Mouse (Mus musculus): ENCODE results near the gene Zfp683. TPM values are rescaled to one million over a fixed set of nuclear protein-coding genes. Genes with fewer than 3 reads are reported as not detected.
A peak's percentile ranks its signal among the peaks of the same experiment; 100 is the strongest.

The Zfp683 gene
- polyA plus RNA-seq, 1 experiment from 2014 or later = not detected

- DNase-seq (ENCODE audit: low spot score) (no peak), ATAC-seq (ENCODE audit: low read depth) (no peak)
- peaks cover 4% of the 10 kb centered on the region; the same call in 1 of the 2 replicates for H3K9me3 ChIP-seq (ENCODE audit: control insufficient read depth, low read length)
- no peak overlapping the region for H3K9ac ChIP-seq (ENCODE audit: low read depth, low read length)
- no peak overlapping the region for H3K4me2 ChIP-seq (ENCODE audit: low read depth, low read length)
- peaks cover 9% of the 10 kb centered on the region for H3K27me3 ChIP-seq (replicated peaks; ENCODE audit: control insufficient read depth, insufficient read depth, low read length)
- no peaks in the 10 kb centered on the region for H3K36me3 ChIP-seq (ENCODE audit: control insufficient read depth, insufficient read depth, low read length)
- H3K4me3 ChIP-seq (ENCODE audit: low read depth, low read length) = no peak overlapping the region
- H3K4me1 ChIP-seq (ENCODE audit: control insufficient read depth, insufficient read depth, low read length) = peaks cover 6% of the 10 kb centered on the region; the same call in 1 of the 2 replicates
- H3K27ac ChIP-seq (replicated peaks; ENCODE audit: low read depth, low read length) = no peak overlapping the region
- 81% methylated on average over 4 of the region's 4 CpGs for WGBS
These were observed 27.0 kb downstream of the Zfp683 start for GRCm38 (mm10) chr4:134080674-134081073.

- peak overlapping the region; percentile 44 for H3K4me3 ChIP-seq (ENCODE audit: low read depth, low read length)
- under 1% methylated on average over 40 of the region's 41 CpGs for WGBS
- H3K9me3 ChIP-seq (ENCODE audit: control insufficient read depth, low read length) = peaks cover 4% of the 10 kb centered on the region; the same call in 1 of the 2 replicates
- no peak overlapping the region for H3K27ac ChIP-seq (replicated peaks; ENCODE audit: low read depth, low read length)
- peaks cover 9% of the 10 kb centered on the region for H3K27me3 ChIP-seq (replicated peaks; ENCODE audit: control insufficient read depth, insufficient read depth, low read length)
- peak overlapping the region; percentile 34 for H3K9ac ChIP-seq (ENCODE audit: low read depth, low read length)
- no peaks in the 10 kb centered on the region for H3K36me3 ChIP-seq (ENCODE audit: control insufficient read depth, insufficient read depth, low read length)
- H3K4me2 ChIP-seq (ENCODE audit: low read depth, low read length) = peak overlapping the region; percentile 87
- DNase-seq (ENCODE audit: low spot score) (peak; percentile 86), ATAC-seq (ENCODE audit: low read depth) (peak; percentile 93)
- peaks cover 6% of the 10 kb centered on the region; the same call in 1 of the 2 replicates for H3K4me1 ChIP-seq (ENCODE audit: control insufficient read depth, insufficient read depth, low read length)
These were observed 28.2 kb downstream of the Zfp683 start for GRCm38 (mm10) chr4:134081730-134082386.

- Histone ChIP-seq H3K36me3 (ENCODE audit: control insufficient read depth, insufficient read depth, low read length) (no peaks in the 10 kb centered on the region), H3K9ac (ENCODE audit: low read depth, low read length) (peak overlapping the region; percentile 34; the same call in 1 of the 2 replicates), H3K9me3 (ENCODE audit: control insufficient read depth, low read length) (peaks cover 4% of the 10 kb centered on the region; the same call in 1 of the 2 replicates), H3K27me3 (replicated peaks; ENCODE audit: control insufficient read depth, insufficient read depth, low read length) (peaks cover 9% of the 10 kb centered on the region), H3K4me2 (ENCODE audit: low read depth, low read length) (peak overlapping the region; percentile 87), H3K4me3 (ENCODE audit: low read depth, low read length) (peak overlapping the region; percentile 44), H3K27ac (replicated peaks; ENCODE audit: low read depth, low read length) (no peak overlapping the region), H3K4me1 (ENCODE audit: control insufficient read depth, insufficient read depth, low read length) (peaks cover 6% of the 10 kb centered on the region; the same call in 1 of the 2 replicates)
- DNase-seq (ENCODE audit: low spot score) (no peak), ATAC-seq (ENCODE audit: low read depth) (no peak)
- 13% methylated on average over 7 of the region's 7 CpGs for WGBS
These were observed 28.8 kb downstream of the Zfp683 start for GRCm38 (mm10) chr4:134082460-134082859.

GRCm38 (mm10) chr4:134084999-134085398 is 31.4 kb downstream of the Zfp683 start:
- no peak for ATAC-seq (ENCODE audit: low read depth)
- H3K4me1 ChIP-seq (ENCODE audit: control insufficient read depth, insufficient read depth, low read length) = peaks cover 6% of the 10 kb centered on the region; the same call in 1 of the 2 replicates
- H3K4me2 ChIP-seq (ENCODE audit: low read depth, low read length) = no peak overlapping the region
- peaks cover 4% of the 10 kb centered on the region; the same call in 1 of the 2 replicates for H3K9me3 ChIP-seq (ENCODE audit: control insufficient read depth, low read length)
- no peak overlapping the region for H3K4me3 ChIP-seq (ENCODE audit: low read depth, low read length)
- WGBS = 89% methylated on average over 4 of the region's 4 CpGs
- no peaks in the 10 kb centered on the region for H3K36me3 ChIP-seq (ENCODE audit: control insufficient read depth, insufficient read depth, low read length)
- DNase-seq (ENCODE audit: low spot score) = no peak
- no peak overlapping the region for H3K27ac ChIP-seq (replicated peaks; ENCODE audit: low read depth, low read length)
- H3K9ac ChIP-seq (ENCODE audit: low read depth, low read length) = no peak overlapping the region
- peaks cover 9% of the 10 kb centered on the region for H3K27me3 ChIP-seq (replicated peaks; ENCODE audit: control insufficient read depth, insufficient read depth, low read length)

GRCm38 (mm10) chr4:134087412-134087811 is 33.8 kb downstream of the Zfp683 start:
- H3K4me3 ChIP-seq (ENCODE audit: low read depth, low read length) = no peak overlapping the region
- H3K4me2 ChIP-seq (ENCODE audit: low read depth, low read length) = peak overlapping the region; percentile 12; the same call in 1 of the 2 replicates
- H3K27ac ChIP-seq (replicated peaks; ENCODE audit: low read depth, low read length) = no peak overlapping the region
- H3K27me3 ChIP-seq (replicated peaks; ENCODE audit: control insufficient read depth, insufficient read depth, low read length) = 0 out of 2 replicates have a peak, but pooled peaks cover 3% of the 10 kb centered on the region
- H3K36me3 ChIP-seq (ENCODE audit: control insufficient read depth, insufficient read depth, low read length) = no peaks in the 10 kb centered on the region
- no peaks in the 10 kb centered on the region; the same call in 1 of the 2 replicates for H3K4me1 ChIP-seq (ENCODE audit: control insufficient read depth, insufficient read depth, low read length)
- H3K9me3 ChIP-seq (ENCODE audit: control insufficient read depth, low read length) = peaks cover 4% of the 10 kb centered on the region; the same call in 1 of the 2 replicates
- WGBS = 31% methylated on average over 7 of the region's 7 CpGs
- DNase-seq (ENCODE audit: low spot score) (peak; percentile 49), ATAC-seq (ENCODE audit: low read depth) (peak; percentile 75)
- H3K9ac ChIP-seq (ENCODE audit: low read depth, low read length) = no peak overlapping the region

GRCm38 (mm10) chr4:134089029-134089428 is 35.4 kb downstream of the Zfp683 start:
- Histone ChIP-seq H3K27ac (replicated peaks; ENCODE audit: low read depth, low read length) (no peak overlapping the region), H3K9me3 (ENCODE audit: control insufficient read depth, low read length) (peaks cover 4% of the 10 kb centered on the region; the same call in 1 of the 2 replicates), H3K27me3 (replicated peaks; ENCODE audit: control insufficient read depth, insufficient read depth, low read length) (no peaks in the 10 kb centered on the region), H3K4me1 (ENCODE audit: control insufficient read depth, insufficient read depth, low read length) (no peaks in the 10 kb centered on the region), H3K36me3 (ENCODE audit: control insufficient read depth, insufficient read depth, low read length) (no peaks in the 10 kb centered on the region), H3K9ac (ENCODE audit: low read depth, low read length) (no peak overlapping the region), H3K4me3 (ENCODE audit: low read depth, low read length) (no peak overlapping the region), H3K4me2 (ENCODE audit: low read depth, low read length) (no peak overlapping the region)
- ATAC-seq (ENCODE audit: low read depth) = no peak
- DNase-seq (ENCODE audit: low spot score) = no peak
- 79% methylated on average over 8 of the region's 9 CpGs for WGBS

- no peaks in the 10 kb centered on the region for H3K4me1 ChIP-seq (ENCODE audit: control insufficient read depth, insufficient read depth, low read length)
- H3K9me3 ChIP-seq (ENCODE audit: control insufficient read depth, low read length) = no peaks in the 10 kb centered on the region
- H3K4me2 ChIP-seq (ENCODE audit: low read depth, low read length) = no peak overlapping the region
- WGBS = 78% methylated on average over 16 of the region's 16 CpGs
- H3K36me3 ChIP-seq (ENCODE audit: control insufficient read depth, insufficient read depth, low read length) = no peaks in the 10 kb centered on the region
- ATAC-seq (ENCODE audit: low read depth) (no peak), DNase-seq (ENCODE audit: low spot score) (no peak)
- H3K4me3 ChIP-seq (ENCODE audit: low read depth, low read length) = no peak overlapping the region
- H3K27ac ChIP-seq (replicated peaks; ENCODE audit: low read depth, low read length) = no peak overlapping the region
- no peak overlapping the region for H3K9ac ChIP-seq (ENCODE audit: low read depth, low read length)
- H3K27me3 ChIP-seq (replicated peaks; ENCODE audit: control insufficient read depth, insufficient read depth, low read length) = no peaks in the 10 kb centered on the region
These were observed 37.0 kb downstream of the Zfp683 start for GRCm38 (mm10) chr4:134090521-134091224.

- Histone ChIP-seq H3K4me3 (ENCODE audit: low read depth, low read length) (no peak overlapping the region), H3K9me3 (ENCODE audit: control insufficient read depth, low read length) (no peaks in the 10 kb centered on the region), H3K27ac (replicated peaks; ENCODE audit: low read depth, low read length) (no peak overlapping the region), H3K9ac (ENCODE audit: low read depth, low read length) (no peak overlapping the region), H3K4me1 (ENCODE audit: control insufficient read depth, insufficient read depth, low read length) (no peaks in the 10 kb centered on the region), H3K27me3 (replicated peaks; ENCODE audit: control insufficient read depth, insufficient read depth, low read length) (no peaks in the 10 kb centered on the region), H3K36me3 (ENCODE audit: control insufficient read depth, insufficient read depth, low read length) (no peaks in the 10 kb centered on the region), H3K4me2 (ENCODE audit: low read depth, low read length) (no peak overlapping the region)
- ATAC-seq (ENCODE audit: low read depth) (no peak), DNase-seq (ENCODE audit: low spot score) (no peak)
- WGBS = 87% methylated on average over 6 of the region's 6 CpGs
These were observed 37.5 kb downstream of the Zfp683 start for GRCm38 (mm10) chr4:134091225-134091529.

Data from embryonic facial prominence, embryonic 14.5 days (tissue).